Mouse (Mus musculus) cerebellum, postnatal 10 days (tissue): Measurements from ENCODE around the gene Dnaic1.

ENCODE experiments used
- DNase-seq, 2 experiments: peaks; one replicate each; pipeline ENCODE4 v3.0.0; 2021; ENCODE audit warnings: mixed read lengths in 2 of 2

Dnaic1 gene

DNA sequence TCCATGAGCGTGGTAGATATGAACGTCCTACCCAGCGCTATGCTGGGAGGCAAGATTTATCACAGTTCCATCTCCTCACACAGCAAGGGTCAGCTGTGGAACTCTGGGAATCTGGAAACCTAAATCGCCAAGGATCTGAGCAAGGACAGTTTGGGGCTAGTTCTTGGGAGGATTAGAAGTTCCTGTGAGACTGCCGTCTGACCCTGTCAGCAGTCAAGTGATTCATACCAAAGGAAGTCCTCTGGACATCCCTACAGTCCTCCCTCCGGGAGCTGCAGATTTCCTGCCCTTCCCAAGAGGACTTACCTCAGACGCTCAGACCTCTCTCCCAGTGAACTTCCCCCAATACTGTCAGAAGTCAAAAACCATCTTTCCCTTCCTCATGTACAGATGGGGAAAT, 66.8 kb downstream of the Dnaic1 start:
- no peak for DNase-seq

DNA sequence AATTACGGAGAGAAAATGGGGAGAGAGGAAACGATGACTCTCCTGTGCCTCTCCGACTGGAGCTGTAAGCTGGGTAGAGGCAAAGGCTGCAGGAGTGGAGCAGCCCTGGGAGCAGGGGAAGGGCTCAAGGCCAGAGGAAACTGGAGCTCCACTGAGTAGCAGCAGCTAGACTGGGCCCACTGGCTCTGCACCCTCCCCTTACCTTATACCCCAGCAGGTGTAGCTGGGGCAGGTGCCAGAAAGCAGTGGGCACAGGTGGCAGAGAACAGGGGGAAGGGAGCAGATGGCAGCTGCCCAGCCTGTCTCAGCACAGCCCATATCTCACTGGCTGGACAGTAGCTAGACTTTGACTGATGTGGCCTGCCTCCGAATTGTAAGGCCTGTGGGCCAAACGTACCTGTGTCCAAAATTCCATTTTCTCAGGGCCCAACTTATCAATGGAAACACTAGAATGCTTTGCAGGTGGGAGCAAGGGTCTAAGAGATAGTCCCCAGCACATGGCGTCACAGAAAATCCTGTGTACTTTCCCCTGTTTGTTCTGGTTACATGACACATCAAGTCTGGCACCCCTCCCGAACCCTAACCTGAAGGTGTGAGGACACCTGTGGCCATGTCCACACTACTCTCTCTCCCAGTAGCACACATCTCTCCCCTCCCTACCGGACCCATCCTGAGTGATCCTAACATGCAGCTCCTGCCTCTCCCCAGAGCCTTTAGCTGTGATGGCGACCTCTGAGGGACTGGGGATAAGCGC, 67.5 kb downstream of the Dnaic1 start:
- DNase-seq = peak; percentile 91 to 92

DNA sequence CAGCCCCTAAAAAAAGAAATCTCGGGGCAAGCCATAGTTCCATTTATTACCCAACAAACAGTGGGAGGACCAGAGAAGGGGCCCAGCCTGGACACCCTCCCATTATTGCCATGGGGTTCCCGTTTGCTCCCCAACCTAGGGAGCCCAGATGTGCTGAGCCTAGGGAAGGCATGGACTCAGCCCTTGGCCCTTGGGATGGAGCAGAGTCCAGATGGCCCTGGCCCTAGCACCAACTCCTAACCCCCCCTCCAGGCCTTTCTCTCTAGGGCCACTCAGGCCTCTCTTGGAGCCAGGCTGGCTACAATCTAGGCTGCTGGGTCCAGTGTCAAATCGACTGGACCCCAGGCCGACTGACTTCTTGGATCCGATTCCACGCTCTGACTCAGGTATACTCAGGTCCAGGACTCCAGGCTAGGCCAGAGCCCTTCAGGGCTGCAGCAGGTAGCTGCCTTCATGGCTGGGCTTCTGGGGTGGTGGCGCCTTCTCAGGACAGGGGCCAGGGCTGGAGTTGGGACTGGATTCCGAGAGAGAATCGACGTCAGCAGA, 68.7 kb downstream of the Dnaic1 start:
- DNase-seq = no peak

DNA sequence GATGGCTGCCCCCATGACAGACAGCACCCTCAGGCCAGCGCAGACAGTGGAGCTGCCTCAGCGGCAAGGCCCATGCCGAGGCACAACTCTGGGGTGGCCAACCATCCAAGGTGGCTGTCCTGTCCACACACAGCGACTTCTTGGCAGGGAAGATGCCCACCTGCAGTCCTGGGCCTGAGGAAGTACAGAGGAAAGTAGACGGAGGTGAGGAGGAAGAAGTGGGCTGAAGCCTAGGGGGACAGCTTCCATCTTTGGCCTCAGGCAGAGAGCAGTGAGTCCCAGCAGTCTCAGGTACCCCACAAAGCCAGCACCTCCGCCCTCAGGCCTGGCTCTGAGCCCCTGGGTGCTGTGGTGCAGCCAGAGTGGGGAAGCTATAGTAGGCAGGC, 69.2 kb downstream of the Dnaic1 start:
- DNase-seq = peak; percentile 54 to 63

DNA sequence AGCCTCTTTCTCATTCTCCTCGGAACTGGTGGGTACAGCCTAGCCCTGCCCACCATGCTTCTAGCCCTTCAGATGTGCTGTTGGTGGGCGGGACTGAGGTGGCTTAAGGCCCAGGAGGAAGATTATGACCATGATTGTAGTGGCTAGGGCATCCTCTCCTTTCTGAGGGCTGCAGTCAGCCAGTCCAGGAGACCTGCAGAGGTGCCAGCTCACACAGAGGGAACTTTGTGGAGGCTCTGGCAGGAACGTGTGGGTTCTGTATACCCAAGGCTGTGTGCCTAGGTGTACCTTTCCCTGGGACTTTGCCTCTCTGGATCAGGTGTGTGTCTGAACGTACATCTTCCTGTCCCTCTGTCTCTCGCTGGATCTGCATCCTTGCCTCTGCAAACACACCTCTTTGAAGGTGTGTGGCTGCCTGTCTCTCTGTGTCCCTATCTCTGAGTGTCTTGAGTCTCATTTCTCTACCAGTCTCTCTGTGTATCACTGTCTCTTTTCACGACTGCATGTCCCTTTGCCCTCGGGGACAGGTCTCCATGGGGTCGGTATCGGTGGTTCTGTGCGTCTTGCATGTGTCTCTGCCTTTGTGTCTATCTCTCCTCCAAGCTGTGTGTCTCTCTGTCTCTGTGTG, 69.8 kb downstream of the Dnaic1 start:
- DNase-seq = peak in 1 of 2 experiments; percentile 60

DNA sequence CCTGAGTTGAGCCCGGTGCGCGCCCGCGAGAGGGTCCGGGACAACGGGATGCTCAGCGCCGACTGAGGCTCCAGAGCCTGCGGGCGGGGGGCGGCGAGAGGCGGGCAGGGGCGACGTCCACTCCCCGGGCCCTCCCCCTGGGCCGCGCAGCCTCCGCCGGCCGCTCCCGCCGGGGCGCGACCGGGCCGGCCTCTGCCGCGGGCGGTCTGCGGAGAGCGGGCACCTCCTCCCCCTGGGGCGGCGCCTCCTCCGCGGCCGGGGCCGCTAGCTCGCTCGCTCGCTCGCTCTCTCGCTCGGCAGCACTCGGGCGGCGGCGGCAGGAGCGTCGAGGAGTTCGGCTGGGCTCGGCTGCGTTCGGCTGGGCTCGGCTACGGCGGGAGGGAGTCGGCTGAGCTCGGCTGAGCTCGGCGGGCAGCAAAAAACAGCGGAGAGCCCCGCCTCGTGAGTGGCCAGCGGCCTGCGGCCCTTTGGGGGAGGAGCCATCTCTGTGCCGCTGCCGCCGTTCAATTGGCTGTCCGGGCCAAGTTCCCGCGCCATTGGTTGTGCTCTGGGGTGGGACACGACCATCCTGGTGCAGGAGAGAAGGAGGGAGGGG, 70.4 kb downstream of the Dnaic1 start, which contains the start of gene Enho:
Enho (minus strand) TSS at position 412 of the 595 bp plus-strand sequence.
- peak; percentile 98 to 99 for DNase-seq

DNA sequence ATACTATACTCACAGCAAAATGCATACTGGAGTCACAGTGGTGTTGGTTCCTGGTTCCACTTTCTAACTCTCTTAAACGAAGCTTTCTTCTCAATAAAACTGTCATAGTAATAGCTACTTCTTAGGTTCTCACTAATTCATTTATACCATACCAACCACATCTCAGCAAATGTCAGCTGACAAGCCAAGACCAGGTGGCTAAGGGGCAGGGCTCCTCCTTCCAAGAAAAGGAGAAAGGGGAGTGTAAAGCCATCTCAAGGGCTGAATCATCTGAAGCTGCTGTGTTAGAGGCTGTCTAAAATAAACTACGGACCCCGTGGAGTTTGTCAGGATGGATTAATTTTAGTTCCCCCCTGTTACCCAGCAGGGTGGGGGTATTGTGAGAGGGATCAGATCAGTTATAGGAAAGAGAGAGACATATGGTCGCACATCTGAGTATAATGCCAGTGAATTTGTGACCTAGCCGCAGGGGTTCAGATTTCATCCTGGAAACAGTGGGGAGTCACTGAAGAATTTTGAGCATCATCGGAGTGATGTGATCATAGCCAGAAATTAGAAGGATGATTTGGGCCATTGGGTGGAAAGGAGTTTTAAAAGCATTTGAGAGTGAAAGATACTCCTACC, 71.7 kb downstream of the Dnaic1 start:
- peak; percentile 52 to 56 for DNase-seq

DNA sequence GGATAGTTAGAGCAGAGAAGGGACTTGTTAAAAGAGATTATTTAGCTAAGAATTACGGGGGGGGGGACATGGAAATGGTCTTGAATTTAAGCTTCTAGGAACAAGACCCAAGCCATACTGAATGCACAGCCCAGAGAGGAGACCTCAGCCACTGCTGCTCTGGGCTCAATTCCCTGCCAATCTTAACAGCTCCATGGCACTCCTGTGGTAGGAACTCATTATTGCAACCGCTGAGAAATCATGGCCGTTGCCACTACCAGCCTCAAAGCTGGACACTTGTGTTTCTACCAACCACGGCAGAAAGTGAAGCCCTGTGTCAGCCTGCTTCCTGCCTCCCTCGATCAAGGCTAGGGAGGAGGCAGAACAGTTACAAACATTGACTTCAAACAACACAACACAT, 75.9 kb downstream of the Dnaic1 start:
- DNase-seq = peak; percentile 80 to 83

DNA sequence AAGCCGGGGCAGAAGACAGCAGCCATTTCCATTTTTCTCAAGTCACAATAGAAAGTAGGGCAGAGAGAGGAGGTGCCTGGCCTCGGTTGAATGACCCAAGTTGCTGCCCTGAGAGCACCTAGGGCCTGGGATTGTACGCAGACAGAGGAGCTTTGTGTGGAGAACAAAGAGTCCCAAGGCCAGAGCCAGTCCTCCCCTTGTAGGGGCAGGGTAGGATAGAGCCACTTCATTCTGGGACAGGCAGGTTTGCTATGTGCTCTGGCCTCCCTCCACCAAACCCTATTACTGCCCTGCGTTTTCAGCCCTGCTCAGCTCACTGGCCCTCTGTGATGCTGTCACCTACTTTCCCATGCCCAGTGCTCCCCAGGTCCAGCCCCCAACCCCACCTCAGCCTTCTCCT, 78.6 kb downstream of the Dnaic1 start:
- no peak for DNase-seq

DNA sequence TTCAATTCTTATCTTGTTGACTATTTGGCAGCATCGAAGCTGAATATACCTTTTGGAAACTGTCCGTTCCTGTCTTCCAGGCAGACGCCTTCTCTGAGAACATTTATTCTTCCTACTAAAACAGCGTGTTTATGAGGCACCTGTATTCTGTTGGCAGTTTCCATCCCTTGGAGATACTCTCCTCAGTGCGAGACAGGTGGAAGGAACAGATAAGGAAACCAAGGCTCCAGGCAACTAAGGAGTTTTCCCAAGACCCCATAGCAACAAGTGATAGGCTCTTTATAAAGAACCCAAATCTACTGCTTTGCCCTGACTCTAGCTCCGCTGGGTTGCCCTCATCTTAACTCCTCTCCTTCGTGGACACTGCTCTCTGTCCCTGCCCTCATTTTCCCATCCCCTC, 79.1 kb downstream of the Dnaic1 start:
- DNase-seq = no peak

DNA sequence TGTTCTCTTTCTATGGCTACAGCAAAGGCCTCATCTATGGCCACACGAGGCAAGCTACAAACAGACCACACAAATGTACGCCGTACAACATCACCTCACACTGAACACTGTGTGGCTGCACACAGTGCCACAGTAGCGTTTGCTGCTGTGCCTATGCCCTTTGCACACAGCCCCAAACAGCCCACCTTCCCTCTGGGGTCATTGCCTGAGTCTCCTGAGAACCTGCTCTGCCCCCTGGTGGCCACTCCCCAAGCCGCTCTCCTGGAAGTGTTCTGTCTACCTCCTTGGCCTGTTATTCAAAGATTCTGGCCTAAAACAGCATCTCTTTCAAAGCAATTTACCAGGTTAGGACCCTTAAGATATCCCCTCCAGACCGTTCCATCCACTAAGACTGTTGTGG, 83.7 kb downstream of the Dnaic1 start:
- peak; percentile 93 to 95 for DNase-seq

DNA sequence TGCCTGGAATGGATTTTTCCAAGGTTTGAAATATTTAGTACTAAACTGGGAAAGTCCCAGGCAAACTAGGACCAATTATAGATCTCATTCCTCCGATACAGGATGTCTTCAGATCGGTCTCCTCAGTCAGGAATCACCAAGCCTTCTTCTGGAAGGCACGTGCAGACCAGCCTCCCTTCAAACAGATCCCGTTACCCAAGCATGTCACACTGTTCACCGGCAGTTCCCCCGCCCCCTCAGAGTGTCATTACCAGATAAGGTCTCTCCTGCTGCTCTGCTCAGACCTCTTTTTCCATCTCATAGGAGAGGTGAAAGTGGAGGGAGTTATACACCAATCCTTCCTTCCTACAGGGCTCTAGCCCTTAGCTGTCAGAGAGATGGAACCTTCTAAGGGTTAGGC, 84.2 kb downstream of the Dnaic1 start:
- no peak for DNase-seq

DNA sequence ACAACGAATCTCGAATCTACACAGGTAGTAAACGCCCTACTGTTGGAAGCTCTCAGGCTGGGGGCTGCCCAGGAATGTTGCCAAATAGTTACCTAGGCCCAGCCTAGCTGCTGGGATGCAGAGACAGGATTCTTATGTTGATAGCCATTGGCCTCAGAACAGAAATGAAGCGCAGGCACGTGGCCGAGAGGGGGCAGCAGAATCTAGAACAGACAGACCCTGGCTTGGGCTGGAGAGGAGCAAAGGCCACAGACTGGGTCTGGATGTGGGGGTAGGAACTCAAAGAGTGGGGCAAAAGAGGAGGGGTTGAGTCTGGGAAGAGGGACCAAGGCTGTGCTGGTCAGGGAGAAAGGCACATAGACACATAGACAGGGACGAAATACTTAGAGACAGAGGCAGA, 84.6 kb downstream of the Dnaic1 start:
- DNase-seq = peak; percentile 90 to 91

DNA sequence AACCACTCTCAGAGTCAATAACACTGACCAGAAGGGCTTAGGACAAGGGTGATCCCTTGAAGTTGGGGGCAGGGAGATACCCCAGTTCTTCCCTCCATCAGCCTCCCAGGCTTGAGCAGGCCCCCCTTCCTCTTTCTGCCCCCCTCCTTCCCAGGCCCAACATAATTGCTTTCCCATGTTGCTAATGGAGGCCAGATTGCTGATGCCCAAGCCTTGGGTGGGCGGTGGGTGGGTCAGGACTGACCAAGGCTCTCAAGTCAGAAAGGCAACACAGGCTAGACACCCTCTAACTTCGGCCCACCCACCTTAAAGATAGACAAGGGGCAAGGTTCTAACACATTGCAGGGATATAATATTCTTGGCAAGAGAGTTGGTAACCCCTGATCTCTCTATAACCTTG, 86.0 kb downstream of the Dnaic1 start:
- DNase-seq = no peak

DNA sequence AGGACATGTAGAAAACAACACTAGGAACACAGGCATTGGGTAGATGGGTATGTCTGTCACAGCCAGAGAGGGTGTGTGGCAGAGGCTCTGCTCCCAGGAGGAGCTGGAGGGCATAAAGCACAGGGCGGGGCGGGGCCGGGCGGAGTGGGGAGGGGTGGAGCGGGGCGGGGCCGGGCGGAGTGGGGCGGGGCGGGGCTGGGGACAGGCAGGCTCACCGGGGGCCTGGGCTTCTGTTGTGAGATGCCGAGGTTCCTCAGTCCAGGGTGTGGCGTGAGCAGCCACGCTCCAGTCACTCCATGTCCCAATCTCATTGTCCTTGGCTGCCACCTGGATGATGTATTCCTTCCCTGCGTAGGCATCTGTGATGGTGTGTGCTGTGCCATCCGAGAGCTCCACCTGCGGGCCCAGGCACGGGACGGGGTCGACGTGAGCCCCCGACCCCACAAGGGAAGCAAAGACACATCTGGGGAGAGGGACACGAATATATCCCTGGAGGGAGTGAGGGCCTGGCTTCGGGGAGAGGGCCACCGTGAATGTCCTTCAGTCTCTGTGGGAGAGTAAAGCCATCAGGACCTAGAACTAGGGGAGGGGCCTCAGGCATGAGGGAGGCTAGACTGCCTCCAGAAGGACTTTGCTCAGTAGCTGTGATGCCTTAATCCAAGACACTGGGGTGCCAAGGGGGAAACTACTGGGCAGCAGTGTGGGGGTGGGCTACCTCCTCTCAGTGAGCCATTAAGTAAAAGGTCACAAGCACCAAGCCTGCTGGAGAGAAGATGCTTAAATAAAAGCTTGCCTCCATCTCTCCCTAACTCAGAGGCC, 89.2 kb downstream of the Dnaic1 start:
- DNase-seq = no peak

DNA sequence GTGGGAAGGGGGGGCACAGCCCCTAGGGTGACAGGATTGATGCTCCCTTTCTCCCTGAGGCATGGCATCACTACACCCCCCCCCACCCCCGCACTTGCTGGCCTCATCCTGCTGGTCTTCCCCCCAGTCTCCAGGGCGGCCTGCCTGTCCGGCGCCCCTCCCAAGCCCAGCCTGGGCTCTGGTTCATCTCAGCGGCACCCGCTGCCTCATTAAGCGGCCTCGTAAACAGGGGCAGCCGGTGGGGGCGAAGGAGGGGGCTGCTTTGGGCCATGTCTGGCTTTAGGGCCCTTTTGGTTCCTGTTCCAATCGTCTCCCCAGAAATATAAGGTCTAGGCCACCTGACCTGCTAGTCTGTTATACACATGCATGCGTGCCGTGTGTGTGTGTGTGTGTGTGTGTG, 90.0 kb downstream of the Dnaic1 start:
- DNase-seq = no peak

DNA sequence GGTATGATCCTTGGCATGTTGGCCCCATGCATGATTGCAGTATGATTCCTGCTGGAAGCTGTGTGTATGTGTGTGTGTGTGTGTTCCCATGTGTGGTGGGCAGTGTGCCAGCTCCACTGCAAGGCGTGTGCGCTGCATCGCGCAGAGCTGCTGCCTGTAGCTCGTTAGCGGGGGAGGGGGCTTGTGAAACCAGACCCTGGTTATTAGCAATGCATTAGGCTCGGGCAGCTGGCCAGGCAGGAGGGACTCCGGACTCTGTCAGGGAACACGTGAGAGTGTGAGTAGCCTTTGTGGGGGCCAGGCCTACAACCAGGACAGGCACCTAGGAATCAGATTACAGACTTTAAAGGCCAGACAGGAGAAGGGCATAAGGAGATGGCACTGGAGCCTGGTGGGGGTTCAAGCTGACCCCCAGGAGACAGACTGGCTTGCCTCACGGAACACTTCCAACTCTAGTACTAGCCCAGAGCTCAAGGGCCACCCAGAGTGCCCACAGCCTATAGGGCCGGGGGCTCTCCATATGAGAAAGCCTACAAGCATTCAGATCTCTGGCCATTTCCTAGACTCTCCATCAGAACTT, 91.4 kb downstream of the Dnaic1 start:
- peak; percentile 59 to 65 for DNase-seq

DNA sequence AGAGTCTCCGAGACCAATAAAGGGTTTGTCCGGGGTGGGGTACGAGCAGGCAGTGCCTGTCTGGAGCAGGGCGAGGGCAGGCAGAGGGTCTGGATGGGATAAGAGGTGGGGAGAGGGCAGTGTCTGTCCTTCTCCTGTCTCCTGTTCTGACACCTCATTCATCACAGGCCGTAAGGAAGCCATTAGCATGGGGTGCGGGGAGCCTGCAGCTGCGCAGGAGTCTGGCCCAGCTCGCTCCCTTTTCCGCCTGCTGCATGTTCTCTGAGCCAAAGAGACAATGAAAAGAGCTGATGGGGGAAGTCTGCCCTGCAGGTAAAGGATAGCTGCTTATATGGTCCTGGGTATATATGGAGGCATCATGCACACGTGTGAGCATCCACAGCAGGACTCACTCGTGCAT, 93.1 kb downstream of the Dnaic1 start:
- no peak for DNase-seq

DNA sequence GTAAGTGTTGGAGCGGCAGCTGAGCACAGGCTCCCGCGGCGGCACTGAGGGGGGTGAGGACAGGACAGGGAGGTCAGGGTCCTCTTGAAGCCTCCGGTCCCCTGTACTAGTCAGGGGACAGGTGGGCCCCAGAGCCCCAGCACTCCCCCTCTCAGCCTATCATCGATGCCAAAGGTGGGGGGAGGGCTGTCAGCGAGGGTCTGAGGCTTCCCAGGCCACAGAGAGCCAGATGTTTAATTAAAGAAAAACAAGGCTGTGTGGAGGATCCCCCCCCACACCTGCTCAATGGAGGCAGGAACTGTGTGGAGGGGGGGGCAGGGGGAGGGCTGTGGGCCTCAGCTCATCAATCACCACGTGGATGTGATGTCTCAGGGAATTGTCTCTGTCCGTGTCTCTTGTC, 94.0 kb downstream of the Dnaic1 start:
- no peak for DNase-seq

DNA sequence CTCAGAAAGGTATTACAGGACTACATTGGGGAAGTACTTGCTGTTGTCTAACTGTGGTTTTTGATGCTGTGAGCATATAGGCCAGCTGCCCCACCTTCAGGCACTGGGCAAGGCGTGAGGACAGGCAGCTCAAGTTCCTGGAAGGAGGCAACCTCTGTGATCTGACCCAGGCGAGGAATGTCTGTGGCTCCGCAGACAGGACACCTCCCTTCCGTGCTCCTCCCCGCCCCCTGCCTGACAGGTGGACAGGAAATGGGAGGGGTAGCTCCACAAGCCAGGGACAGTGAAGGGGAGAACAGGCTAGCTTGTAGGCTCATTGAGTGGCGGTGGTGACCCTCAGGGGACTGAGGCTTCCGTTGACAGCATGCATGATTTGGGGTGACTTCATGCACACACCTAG, 95.0 kb downstream of the Dnaic1 start:
- DNase-seq = no peak

DNA sequence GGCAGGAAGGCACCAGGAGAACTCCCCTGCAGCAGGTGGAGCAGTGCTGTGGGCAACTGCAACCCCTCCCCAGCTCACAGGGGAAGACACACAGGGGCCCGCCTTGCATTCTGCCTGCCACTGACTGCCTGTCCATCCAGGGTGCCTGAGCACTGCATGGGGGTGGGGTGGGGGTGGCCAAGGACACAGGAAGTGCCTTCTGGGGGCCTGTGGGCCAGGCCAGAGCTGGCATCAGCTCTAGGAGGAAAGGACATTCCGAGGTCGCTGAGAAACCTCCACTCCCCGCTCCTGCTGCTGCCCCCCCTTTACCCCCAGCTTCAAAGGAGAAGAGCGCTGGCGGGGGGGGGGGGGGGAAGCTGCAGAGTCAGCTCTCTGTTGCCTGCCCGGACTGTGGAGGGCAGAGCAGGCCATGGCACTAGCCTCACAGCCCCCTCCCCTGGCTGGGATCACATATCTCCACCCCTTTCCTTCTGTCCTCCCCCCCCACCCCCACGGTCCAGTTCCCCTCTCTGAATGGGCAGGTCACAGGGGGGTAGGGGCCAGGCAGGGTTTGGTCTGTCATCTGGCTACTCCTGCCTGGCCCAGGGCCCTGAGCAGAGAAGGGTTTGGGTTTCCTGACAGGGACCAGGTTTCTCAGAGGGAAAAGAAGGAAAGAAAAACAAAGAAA, 95.6 kb downstream of the Dnaic1 start:
- DNase-seq = no peak

DNA sequence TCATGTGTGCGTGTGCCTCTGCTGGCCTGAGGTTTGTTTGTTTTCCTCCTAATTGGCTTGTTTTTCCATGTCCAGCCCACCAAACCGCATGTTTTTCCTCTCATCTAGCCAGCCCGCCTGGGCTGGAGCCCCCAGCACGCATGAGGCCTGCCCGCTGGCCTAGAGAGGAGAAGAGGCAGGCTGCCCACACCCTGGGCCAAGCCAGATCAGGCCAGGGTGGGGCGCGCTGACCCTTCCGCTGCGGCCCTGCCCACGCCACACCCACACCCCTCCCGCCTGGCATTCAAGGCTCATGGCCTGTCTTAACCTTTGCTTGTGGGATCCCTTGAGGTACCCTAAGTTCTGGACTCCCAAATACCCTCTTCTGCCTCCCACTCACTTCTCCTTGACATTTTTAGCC, 97.1 kb downstream of the Dnaic1 start:
- DNase-seq = no peak
